Mouse (Mus musculus): ENCODE data around the gene Pamr1.

The Pamr1 gene

DNA sequence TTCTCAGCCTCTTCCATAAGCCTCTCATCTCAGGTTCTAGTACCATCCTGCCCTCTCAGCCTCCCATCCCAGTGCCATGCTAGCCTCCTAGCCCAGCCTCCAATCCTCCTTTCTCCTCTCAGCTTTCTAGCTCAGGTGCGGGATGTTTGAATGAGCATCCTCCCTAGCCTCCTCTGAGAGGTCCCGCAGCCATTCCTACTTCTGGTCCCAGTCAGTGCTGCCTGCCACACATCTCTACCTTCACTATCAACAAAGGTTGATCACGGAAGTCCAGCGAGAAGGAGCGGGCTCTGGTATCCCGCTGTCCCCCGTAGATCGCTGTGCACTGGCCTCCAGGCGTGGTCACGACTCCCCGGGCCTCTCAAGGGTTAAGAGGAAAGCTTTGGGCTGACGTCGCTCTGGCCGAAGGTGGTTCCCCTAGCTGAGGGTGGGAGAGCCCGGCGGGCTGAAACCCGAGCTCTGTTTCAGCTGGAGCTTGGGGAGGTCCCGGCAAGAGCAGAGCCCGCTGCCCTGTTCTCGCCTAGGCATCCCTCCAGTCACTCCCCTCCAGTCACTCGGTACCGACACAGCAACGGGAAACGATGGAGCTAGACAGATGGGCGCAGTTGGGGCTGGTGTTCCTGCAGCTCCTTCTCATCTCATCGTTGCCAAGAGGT is at the start of gene Pamr1:
TSS of gene Pamr1 (plus strand) at position 402 of the 656 bp plus-strand sequence.
- DNase-seq (ENCODE audit: low read depth, low spot score): no peak

DNA sequence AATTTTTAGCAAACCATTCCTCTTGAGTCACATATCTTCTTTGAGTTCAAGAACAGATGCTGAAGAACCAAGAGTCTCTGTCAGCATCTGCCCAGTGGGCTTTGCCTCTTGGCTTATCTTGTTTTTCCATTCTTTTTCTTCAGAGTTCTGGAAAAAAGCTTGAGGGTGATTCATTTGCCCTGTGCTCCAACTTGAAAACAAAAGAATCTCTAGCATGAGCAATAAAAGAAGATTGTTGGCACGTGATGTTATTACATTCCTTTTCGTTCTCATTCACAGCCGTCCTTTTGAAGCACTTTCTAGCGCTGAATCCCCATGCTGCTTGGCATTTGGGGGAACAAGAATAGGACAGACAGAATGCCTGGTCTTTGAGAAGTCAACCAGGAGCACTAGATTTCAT is 42.2 kb upstream of the Pamr1 start:
- no peak for DNase-seq (ENCODE audit: low read depth, low spot score)

- no peak for DNase-seq (ENCODE audit: low read depth, low spot score)
Observed at GRCm38 (mm10) chr2:102508154-102508553, 41.7 kb upstream of the Pamr1 start.

DNA sequence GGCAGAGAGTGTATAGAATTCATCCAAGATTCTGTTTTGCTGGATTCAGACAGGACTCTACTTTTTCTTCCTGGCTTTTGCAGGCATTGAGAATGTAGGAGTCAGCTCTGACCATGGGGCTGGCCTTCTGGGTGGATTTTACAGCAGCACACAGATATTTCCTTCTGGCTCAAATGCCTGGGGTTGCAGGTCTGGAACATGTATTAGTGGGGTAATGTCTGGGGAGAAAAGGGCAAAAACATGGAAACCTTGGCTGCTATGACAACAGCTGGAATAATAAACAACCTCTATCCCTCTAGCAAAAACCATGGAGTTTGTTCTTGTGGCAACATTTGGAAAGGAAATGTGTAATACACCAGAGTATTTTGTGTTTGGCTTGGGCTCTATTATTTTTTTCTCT is 29.9 kb upstream of the Pamr1 start:
- no peak for DNase-seq (ENCODE audit: low read depth, low spot score)

- no peak for DNase-seq (ENCODE audit: low read depth, low spot score)
Observed at GRCm38 (mm10) chr2:102527563-102527962, 22.2 kb upstream of the Pamr1 start.

DNA sequence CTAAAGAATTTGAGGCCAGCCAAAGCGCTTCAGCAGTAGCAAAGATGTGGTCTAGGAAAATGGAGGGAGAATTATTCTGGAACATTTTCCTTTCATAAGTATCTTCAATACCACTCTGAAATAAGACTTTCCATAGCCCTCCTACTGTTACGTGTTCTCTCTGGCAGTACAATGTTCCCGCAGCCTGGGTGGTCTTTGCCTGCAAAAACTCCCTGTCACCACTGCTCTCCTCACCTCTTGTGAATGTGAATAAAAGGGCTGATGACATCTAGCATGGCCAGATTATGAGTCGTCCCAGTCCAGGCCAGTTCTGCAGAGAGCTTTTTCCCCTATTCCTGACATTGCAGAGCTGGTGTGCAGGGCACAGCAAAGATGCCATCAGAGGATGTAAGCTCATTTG is 16.4 kb upstream of the Pamr1 start:
- no peak for DNase-seq (ENCODE audit: low read depth, low spot score)

DNA sequence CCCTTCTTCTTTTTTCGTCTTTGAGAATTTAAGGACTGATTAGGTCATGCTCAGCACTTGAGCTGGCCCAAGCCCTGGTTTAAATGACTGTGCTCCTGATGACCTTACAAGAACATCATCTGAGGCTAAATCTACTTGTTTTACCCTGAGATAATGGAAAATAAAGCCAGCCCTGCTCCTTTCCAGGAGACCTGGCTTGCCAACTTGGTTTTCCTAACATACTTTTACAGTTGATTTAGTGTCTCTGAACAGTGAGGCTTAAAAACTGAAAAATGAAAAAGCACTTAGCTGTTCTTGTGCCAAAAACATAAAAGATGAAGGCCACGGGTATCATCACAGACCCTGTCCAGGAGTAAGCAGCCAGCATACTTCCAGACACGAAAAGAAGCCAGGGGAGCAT is 13.0 kb upstream of the Pamr1 start:
- DNase-seq (ENCODE audit: low read depth, low spot score): no peak

GRCm38 (mm10) chr2:102540438-102541230 is 9.2 kb upstream of the Pamr1 start:
- DNase-seq (ENCODE audit: low read depth, low spot score): no peak

GRCm38 (mm10) chr2:102541404-102542125 is 8.2 kb upstream of the Pamr1 start:
- DNase-seq (ENCODE audit: low read depth, low spot score): no peak

GRCm38 (mm10) chr2:102543961-102544719 is 5.7 kb upstream of the Pamr1 start:
- DNase-seq (ENCODE audit: low read depth, low spot score): no peak

DNA sequence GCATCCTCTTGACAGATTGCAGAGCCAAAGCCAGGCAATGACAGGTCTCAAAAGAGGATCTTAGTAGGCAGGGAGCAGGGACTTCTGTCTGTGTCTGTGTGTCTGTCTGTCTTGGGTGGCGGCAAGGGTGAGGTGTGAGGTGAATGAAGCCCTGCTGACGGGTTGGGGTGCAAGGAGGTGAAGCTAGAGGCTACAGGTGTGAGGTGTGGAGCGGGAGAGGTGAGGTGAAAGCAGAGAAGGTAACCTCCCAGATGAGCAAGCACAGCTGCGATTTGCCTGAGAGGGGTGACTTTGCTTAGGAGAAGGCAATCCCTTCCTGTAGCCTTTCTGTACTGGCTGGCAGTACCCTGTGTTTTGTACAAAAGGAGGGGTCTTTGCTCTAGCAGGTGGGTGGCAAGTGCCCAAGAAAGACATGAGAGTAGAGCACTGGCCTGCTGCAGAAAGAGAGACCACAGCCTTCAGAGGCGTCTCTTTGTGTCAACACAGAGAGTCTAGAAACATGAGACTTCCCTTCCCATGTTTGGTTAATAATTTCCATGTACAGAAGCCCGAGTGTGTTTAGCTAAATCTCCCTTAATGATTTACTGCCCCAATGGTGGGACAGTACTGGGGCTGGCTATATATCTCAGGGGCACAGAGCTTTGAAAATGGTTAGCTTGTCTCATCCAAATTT is 1.2 kb downstream of the Pamr1 start:
- no peak for DNase-seq (ENCODE audit: low read depth, low spot score)

- no peak for DNase-seq (ENCODE audit: low read depth, low spot score)
Observed at GRCm38 (mm10) chr2:102551594-102551993, 1.8 kb downstream of the Pamr1 start.

GRCm38 (mm10) chr2:102552095-102552537 is 2.3 kb downstream of the Pamr1 start:
- no peak for DNase-seq (ENCODE audit: low read depth, low spot score)

DNA sequence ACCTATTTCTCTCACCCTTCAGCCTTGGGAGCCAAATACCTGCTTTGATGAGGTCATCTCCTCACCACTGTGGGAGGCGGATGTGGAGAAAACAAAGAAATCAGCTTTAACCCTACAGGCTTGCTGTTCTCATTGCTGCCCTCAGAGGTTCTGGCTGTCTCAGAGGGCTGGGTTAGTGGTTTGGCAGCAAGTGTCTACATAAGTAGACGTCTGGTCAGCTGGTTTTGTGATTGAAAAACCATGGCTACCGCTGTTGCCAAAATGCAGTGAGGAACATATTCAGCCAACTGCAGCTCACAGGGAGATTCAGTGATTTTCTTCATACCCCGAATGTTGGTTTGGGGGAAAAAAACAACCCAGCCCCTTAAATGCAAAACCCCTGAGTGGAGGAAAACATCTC is 7.3 kb downstream of the Pamr1 start:
- no peak for DNase-seq (ENCODE audit: low read depth, low spot score)

DNA sequence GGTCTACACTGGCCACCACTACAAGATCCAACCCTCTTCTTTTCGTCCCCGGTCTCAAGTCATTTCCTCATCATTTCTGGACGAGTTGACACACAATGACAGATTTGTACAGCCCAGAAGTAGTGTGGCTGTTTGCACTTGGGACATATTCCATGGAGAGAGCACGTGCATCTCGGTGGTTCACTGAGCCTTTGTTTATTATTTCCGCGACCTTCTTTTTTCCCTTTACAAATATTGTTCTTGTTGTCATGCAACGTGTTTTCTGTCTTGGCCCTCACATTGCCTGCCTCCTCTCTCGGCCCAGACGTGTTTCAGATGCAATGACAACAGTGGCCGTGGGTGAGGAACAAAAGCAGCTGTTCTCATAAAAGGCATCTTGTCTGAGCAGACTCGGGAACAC is 9.2 kb downstream of the Pamr1 start:
- DNase-seq (ENCODE audit: low read depth, low spot score): no peak

GRCm38 (mm10) chr2:102563848-102564247 is 14.0 kb downstream of the Pamr1 start:
- DNase-seq (ENCODE audit: low read depth, low spot score): no peak

DNA sequence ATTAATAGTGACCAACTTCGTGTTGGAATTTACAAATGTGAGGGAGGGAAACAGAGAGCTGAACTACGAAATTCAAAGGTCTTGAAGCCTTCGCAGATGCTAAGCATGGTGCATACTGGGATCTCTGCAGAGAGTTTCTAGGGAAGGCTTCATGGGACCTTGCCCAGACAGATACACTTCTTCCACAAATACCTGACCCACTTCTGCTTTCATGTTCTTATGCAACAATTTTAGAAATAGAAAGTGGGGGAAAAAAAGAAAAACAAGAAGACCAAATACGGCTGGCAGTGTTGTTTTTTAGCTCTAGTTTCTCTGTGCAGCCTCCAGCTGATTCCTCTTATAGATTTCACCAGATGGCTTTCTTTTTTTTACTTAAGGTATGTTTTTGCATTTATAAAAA is 29.4 kb downstream of the Pamr1 start:
- no peak for DNase-seq (ENCODE audit: low read depth, low spot score)

- no peak for DNase-seq (ENCODE audit: low read depth, low spot score)
Observed at GRCm38 (mm10) chr2:102589977-102590376, 40.2 kb downstream of the Pamr1 start.

DNA sequence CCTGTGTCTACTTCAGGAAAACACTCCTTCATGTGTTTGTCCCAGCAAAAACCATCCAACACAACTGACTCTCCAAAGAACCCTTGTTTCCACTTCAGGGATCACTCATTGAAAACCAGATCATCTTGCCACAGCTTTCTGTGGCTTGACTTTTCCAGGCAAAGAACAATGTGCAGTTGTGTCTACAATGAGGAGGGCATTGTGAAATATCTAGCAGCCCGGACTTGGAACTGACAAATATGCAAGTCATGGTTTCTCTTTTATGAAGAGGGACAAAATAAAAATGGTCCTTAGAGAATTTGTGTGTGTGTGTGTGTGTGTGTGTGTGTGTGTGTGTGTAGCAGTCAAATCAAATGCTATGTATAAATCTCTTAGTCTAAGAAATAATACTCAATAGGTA is 44.7 kb downstream of the Pamr1 start:
- DNase-seq (ENCODE audit: low read depth, low spot score): no peak

GRCm38 (mm10) chr2:102595395-102596130 is 45.8 kb downstream of the Pamr1 start:
- no peak for DNase-seq (ENCODE audit: low read depth, low spot score)
